Mouse (Mus musculus) lung, postnatal 10 days (tissue): Measurements from ENCODE around the gene Col6a3.

Source experiments
- DNase-seq: peaks from one replicate; pipeline ENCODE4 v3.0.0; 2021

Col6a3 gene

DNA sequence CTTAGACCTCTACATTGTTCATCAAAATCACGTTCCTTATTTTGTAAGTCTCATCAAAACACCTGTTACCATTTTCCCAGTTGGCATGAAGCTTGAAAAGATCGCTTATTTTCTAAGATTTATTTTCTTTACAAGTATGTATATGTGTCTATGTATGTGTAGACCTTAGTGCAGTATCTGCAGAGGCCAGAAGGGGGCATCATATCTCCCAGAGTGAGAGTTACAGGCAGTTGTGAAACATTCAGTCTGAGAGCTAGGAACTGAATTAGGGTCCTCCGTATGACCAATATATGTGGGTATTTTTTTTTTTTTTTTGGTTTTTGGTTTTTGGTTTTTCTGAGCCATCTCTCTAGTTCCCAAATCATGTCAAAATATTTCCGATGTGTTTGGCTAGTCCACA, 50.4 kb downstream of the Col6a3 start:
- no peak for DNase-seq

- DNase-seq: no peak
Observed at GRCm38 (mm10) chr1:90790925-90791324, 52.8 kb downstream of the Col6a3 start.

GRCm38 (mm10) chr1:90789506-90789905, 54.3 kb downstream of the Col6a3 start:
- no peak for DNase-seq

- DNase-seq: no peak
Observed at GRCm38 (mm10) chr1:90780446-90780845, 63.3 kb downstream of the Col6a3 start.

GRCm38 (mm10) chr1:90779072-90779471, 64.7 kb downstream of the Col6a3 start:
- no peak for DNase-seq

- DNase-seq: peak; percentile 86
Observed at GRCm38 (mm10) chr1:90775477-90776241, 68.1 kb downstream of the Col6a3 start.

GRCm38 (mm10) chr1:90771172-90771571, 72.6 kb downstream of the Col6a3 start:
- no peak for DNase-seq

DNA sequence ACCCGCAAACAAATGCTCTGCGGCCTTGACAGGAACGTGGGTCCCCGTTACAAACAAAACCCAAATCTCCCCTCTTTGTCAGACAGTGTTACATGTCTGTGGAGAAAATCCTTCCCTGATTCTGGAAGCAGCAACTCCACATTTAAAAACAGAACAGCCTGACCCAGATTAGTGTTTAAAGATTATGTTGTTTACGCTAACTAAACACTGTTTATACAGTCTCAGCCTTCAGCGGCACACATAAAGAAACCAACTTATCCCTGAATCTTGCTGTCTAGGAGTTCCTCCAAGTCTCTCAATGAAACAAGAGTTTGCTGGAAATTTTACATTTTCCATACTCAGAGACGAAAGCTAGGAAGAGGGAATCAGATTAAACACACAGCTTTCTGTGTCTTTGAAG, 73.7 kb downstream of the Col6a3 start:
- DNase-seq: no peak

- DNase-seq: no peak
Observed at GRCm38 (mm10) chr1:90769301-90769700, 74.5 kb downstream of the Col6a3 start.

DNA sequence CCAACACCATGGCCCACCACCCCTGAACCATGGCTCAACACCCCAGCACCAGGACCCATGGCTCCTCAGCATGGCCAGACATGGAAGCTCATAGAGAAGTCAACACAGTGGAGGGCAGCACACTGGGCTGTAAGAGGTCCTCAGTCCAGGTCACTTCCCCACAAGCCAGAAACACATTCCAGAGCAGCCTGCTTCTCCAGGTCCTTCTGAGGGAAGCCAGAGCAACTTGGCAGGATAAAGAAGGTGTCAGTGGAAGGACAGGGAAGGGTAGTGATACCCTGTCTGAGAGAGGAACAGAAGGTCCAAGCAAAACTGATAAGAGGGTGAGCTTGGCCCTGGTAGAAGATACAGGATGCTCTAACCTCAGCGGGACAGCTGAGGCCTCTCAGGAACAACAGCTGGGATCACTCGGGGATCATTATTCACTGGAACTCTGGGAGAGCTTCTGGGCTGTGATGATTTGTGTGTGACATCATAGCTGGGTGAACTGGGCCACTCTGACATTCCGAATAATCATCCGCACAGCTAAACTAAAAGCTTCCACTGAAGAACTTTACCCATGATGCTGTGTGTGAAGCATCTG, 85.6 kb downstream of the Col6a3 start:
- DNase-seq: peak; percentile 48

GRCm38 (mm10) chr1:90753869-90754563, 89.8 kb downstream of the Col6a3 start:
- DNase-seq: peak; percentile 52

GRCm38 (mm10) chr1:90751221-90751620, 92.5 kb downstream of the Col6a3 start:
- no peak for DNase-seq

GRCm38 (mm10) chr1:90750169-90750568, 93.6 kb downstream of the Col6a3 start:
- peak; percentile 67 for DNase-seq

DNA sequence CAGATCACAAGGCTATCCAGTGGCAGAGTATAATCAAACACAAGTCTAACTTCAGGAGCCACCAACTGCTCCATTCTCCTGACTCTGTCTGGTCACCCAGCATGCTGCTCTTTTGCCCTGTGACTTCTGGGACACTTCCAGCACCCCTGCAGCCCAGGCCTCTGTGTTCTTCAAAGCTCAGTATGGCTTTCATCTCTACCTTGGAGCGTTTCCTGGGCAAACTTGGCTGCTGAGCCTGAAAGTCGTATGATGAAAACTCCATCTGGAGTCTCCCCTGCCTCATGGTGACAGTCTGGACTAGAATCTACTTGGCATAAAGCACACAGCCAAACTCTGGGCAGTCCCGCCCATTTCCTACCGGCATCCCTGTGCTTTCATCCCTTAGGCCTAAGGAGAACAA, 95.2 kb downstream of the Col6a3 start:
- DNase-seq: no peak

- peak; percentile 82 for DNase-seq
Observed at GRCm38 (mm10) chr1:90743941-90744386, 99.8 kb downstream of the Col6a3 start.

DNA sequence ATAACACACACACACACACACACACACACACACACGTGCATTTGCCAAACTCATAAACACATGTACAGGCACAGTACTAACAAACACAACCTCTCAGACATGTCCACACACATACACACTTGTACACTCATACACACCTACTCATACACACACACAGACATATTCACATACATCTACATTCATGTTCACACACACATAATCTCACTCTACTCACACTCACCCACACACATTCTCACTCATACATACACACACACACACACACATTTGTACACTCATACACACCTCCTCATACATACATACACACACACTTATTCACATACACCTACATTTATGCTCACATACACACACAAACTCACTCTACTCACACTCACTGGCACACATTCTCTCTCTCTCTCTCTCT, 100.3 kb downstream of the Col6a3 start:
- DNase-seq: no peak

- DNase-seq: no peak
Observed at GRCm38 (mm10) chr1:90742641-90743040, 101.1 kb downstream of the Col6a3 start.

- DNase-seq: no peak
Observed at GRCm38 (mm10) chr1:90740216-90741170, 103.3 kb downstream of the Col6a3 start.

DNA sequence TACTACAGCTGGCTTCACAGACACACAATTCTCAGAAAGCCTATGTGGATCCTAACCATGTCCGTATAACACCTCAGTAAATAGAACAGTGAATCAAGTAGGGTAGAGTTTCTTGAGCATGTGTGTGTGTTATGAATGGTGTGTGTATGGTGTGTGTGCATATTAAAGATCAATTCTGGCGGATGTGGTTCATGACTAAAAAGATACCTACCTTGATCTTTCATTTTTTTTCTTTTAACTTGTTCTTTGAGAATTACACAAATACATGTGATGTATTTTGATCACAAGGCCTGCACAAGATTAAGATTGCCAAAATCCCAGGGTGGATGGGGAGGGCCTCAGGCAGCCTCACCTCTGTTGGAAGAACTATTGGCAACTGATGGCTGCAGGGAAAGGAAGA, 104.9 kb downstream of the Col6a3 start:
- no peak for DNase-seq

- no peak for DNase-seq
Observed at GRCm38 (mm10) chr1:90729466-90729865, 114.3 kb downstream of the Col6a3 start.

- no peak for DNase-seq
Observed at GRCm38 (mm10) chr1:90723754-90724153, 120.0 kb downstream of the Col6a3 start.

DNA sequence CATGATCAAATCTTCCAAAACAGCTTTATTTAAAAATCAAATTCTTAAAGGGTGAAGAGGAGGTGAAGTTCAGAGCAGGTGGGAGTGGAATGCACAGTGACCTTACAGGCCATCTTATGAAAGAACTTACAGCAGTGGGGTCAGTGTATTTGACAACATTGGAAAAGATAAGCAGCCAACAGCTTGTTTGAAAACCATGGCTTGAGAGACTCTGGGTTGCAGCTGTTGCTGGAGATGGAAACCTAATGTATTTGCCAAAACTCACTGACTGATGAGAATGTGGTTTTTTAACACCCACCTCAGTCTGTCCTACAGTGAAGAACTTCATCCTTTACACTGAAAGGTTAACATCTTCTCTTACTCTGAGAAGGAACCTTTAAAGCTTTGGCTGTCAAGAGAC, 120.4 kb downstream of the Col6a3 start:
- DNase-seq: no peak

DNA sequence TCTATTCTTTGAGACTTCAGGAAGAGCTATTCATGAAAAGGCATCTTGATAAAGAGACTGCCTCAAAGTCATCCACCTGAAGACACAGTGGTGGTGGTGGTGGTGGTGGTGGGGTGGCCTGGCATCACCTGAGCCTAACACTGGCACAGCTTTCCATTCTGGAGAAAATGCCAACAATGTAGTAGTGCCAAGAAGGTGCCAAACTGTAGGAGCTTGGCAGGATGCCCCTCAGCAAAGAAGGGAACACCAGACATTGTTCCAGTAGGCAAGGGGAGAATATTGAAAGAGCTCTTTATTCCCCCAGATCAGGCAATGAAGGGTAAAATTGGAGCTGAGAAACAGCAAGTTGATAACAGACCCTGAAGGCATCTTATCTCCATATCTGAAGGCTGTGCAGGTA, 121.8 kb downstream of the Col6a3 start:
- DNase-seq: no peak
